1 mouse cellular context compared by ENCODE assay signal in genomic region chr13:73591488-73591887, GRCm38 (mm10).
A peak's percentile ranks its signal among the peaks of the same experiment; 100 is the strongest.
TF ChIP-seq lines count a peak whose summit lies in the region.

No protein-coding gene starts in this region.

TF ChIP-seq in MEL, 35 proteins besides CTCF, POLR2A, EP300 and RAD21 (continued from another document):
- TF ChIP-seq TAL1 (IDR thresholded peaks at IDR 0.05; ENCODE audit: low read length) (peak; percentile 17; the same call in 1 of the 2 replicates), MYB (IDR thresholded peaks at IDR 0.05; ENCODE audit: low read depth, low read length) (no peak)
